Mouse (Mus musculus) kidney, adult 8-10 months (tissue): Measurements from ENCODE around the gene Cabp2.
A peak's percentile ranks its signal among the peaks of the same experiment; 100 is the strongest.
"Not testable (repeated sequence)": the region's sequence is repeated elsewhere in the genome, so short reads cannot be mapped to it uniquely, and the experiment has no call there.

Source experiments
- DNase-seq, 2 experiments: peaks; one replicate each; pipeline ENCODE4 v3.0.0; 2022

The Cabp2 gene

GRCm38 (mm10) chr19:4081394-4081793, at the start of gene Cabp2:
Gene Cabp2 (plus strand): TSS chr19:4081578.
- no peak for DNase-seq

- DNase-seq = no peak
Observed at GRCm38 (mm10) chr19:4032668-4033067, 48.7 kb upstream of the Cabp2 start.

GRCm38 (mm10) chr19:4033298-4033697, 48.1 kb upstream of the Cabp2 start:
- peak; percentile 55 to 59 for DNase-seq

GRCm38 (mm10) chr19:4033742-4034141, 47.6 kb upstream of the Cabp2 start:
- DNase-seq = no peak

GRCm38 (mm10) chr19:4036327-4037045, 44.9 kb upstream of the Cabp2 start:
- DNase-seq = no peak

- not testable (repeated sequence) for DNase-seq
Observed at GRCm38 (mm10) chr19:4037154-4037787, 44.1 kb upstream of the Cabp2 start.

GRCm38 (mm10) chr19:4037788-4038232, 43.6 kb upstream of the Cabp2 start, which contains the start of gene Gstp1:
Gene Gstp1 (minus strand): TSS chr19:4037985.
- peak; percentile 83 to 90 for DNase-seq

GRCm38 (mm10) chr19:4040941-4041340, 40.4 kb upstream of the Cabp2 start:
- not testable (repeated sequence) for DNase-seq

GRCm38 (mm10) chr19:4041500-4041899, 39.9 kb upstream of the Cabp2 start:
- DNase-seq = not testable (repeated sequence)

GRCm38 (mm10) chr19:4042124-4042523, 39.3 kb upstream of the Cabp2 start:
- no peak for DNase-seq

GRCm38 (mm10) chr19:4044109-4044508, 37.3 kb upstream of the Cabp2 start:
- not testable (repeated sequence) for DNase-seq

GRCm38 (mm10) chr19:4045966-4046865, 35.2 kb upstream of the Cabp2 start, which contains the start of gene Gstp2:
Gene Gstp2 (minus strand): TSS chr19:4046023.
- DNase-seq = peak; percentile 87 to 88

- no peak for DNase-seq
Observed at GRCm38 (mm10) chr19:4046866-4047254, 34.5 kb upstream of the Cabp2 start.

GRCm38 (mm10) chr19:4047859-4048258, 33.5 kb upstream of the Cabp2 start:
- peak; percentile 73 to 89 for DNase-seq

GRCm38 (mm10) chr19:4049069-4049468, 32.3 kb upstream of the Cabp2 start:
- not testable (repeated sequence) for DNase-seq

- DNase-seq = no peak
Observed at GRCm38 (mm10) chr19:4051016-4051415, 30.4 kb upstream of the Cabp2 start.

- DNase-seq = peak in 1 of 2 experiments; percentile 79
Observed at GRCm38 (mm10) chr19:4051741-4052515, 29.4 kb upstream of the Cabp2 start.

- DNase-seq = no peak
Observed at GRCm38 (mm10) chr19:4052516-4053030, 28.8 kb upstream of the Cabp2 start.

GRCm38 (mm10) chr19:4054613-4055012, 26.8 kb upstream of the Cabp2 start:
- DNase-seq = no peak

GRCm38 (mm10) chr19:4055216-4055946, 26.0 kb upstream of the Cabp2 start:
- peak; percentile 75 to 84 for DNase-seq
